In the genomic region with DNA sequence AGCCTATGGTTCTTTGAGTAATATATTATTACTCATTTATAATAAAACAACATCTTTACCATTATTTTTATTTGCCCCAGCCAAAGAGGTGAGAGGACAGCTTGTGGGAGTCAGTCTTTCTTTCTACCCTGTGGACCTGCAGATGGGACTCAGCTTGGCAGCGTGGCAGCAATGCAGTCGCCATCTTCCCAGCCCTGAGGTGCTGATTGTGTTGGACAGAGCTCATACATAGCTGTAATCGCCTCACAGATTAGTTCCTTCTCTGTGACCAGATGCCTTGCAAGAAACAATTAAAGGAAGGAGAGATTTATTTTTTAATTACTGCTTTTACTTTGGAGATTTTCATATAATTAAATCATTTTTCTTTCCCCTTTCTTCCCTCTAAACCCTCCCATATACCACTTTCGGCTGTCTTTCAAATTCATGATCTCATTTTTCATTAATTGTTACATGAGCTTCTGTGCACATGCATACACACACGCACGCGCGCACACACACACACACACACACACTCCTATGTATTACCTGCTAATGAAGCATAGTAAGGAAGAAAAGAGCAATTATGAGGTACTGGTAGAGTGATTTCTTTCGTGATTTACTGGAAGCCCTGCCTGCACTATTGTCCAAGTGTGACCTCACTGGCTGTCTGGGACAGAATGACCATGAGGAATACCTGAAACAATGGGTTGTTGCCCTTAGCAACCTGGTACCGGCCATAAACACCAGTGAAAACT, we compare ENCODE assay signal across 16 mouse cellular contexts. TPM values are rescaled to one million over a fixed set of nuclear protein-coding genes. Genes with fewer than 3 reads are reported as not detected.
DNase-seq lines count a peak whose midpoint lies in the region; ATAC-seq lines count a peak whose summit lies in the region.
"Had no signal": no experiment of that assay in that cellular context is flagged by ENCODE, and none has a peak within 500 bp of the region (broad histone marks: within the 10 kb centered on the region; RNA-seq: fewer than 3 reads in every experiment).

No protein-coding gene starts in this region.

- no peak overlapping the region for H3K9ac ChIP-seq in midbrain, embryonic 13.5 days (replicated peaks)
- H3K9ac ChIP-seq in hindbrain, embryonic 13.5 days: no peak overlapping the region
- H3K9ac ChIP-seq: limb, embryonic 15.5 days; liver, embryonic 15.5 days had no signal

- peaks cover 80% of the 10 kb centered on the region for H3K36me3 ChIP-seq in midbrain, embryonic 13.5 days
- H3K36me3 ChIP-seq in midbrain, embryonic 10.5 days: peaks cover 80% of the 10 kb centered on the region
- peaks cover 85% of the 10 kb centered on the region for H3K36me3 ChIP-seq in hindbrain, embryonic 13.5 days

- H3K27me3 ChIP-seq in midbrain, embryonic 13.5 days: no peaks in the 10 kb centered on the region
- no peaks in the 10 kb centered on the region for H3K27me3 ChIP-seq in midbrain, embryonic 10.5 days (ENCODE audit: low read depth, poor library complexity, severe bottlenecking)
- H3K27me3 ChIP-seq in hindbrain, embryonic 13.5 days: no peaks in the 10 kb centered on the region
- H3K27me3 ChIP-seq: limb, embryonic 15.5 days; liver, embryonic 15.5 days had no signal

- H3K27ac ChIP-seq in midbrain, embryonic 13.5 days: no peak overlapping the region
- H3K27ac ChIP-seq in midbrain, embryonic 10.5 days (replicated peaks): no peak overlapping the region
- H3K27ac ChIP-seq in hindbrain, embryonic 13.5 days: peak overlapping the region; percentile 76
- H3K27ac ChIP-seq: limb, embryonic 15.5 days; liver, embryonic 15.5 days had no signal

- H3K9me3 ChIP-seq in midbrain, embryonic 13.5 days: no peaks in the 10 kb centered on the region
- H3K9me3 ChIP-seq in midbrain, embryonic 10.5 days (replicated peaks): no peaks in the 10 kb centered on the region
- H3K9me3 ChIP-seq in hindbrain, embryonic 13.5 days: no peaks in the 10 kb centered on the region
- H3K9me3 ChIP-seq: limb, embryonic 15.5 days; liver, embryonic 15.5 days had no signal

- WGBS in midbrain, embryonic 13.5 days: 69% methylated on average over 10 of the region's 10 CpGs
- WGBS in midbrain, embryonic 10.5 days: 83% methylated on average over 10 of the region's 10 CpGs
- WGBS in hindbrain, embryonic 13.5 days: 57% methylated on average over 10 of the region's 10 CpGs

- 0 out of 2 replicates have a peak, but pooled peaks cover 5% of the 10 kb centered on the region for H3K4me1 ChIP-seq in midbrain, embryonic 13.5 days (replicated peaks)
- H3K4me1 ChIP-seq in midbrain, embryonic 10.5 days: peaks cover 11% of the 10 kb centered on the region
- peaks cover 7% of the 10 kb centered on the region; the same call in 1 of the 2 replicates for H3K4me1 ChIP-seq in hindbrain, embryonic 13.5 days (replicated peaks)
- H3K4me1 ChIP-seq: limb, embryonic 15.5 days; liver, embryonic 15.5 days had no signal

- no peak overlapping the region for H3K4me3 ChIP-seq in midbrain, embryonic 13.5 days (replicated peaks)
- H3K4me3 ChIP-seq in midbrain, embryonic 10.5 days: no peak overlapping the region
- no peak overlapping the region for H3K4me3 ChIP-seq in hindbrain, embryonic 13.5 days
- H3K4me3 ChIP-seq: limb, embryonic 15.5 days; liver, embryonic 15.5 days had no signal

- no peak for DNase-seq in midbrain, embryonic 10.5 days (ENCODE audit: low spot score)
- peak; percentile 37 for DNase-seq in mesoderm, embryonic 11.5 days (ENCODE audit: low read depth, low spot score)
- DNase-seq in cerebellum, adult 9-10 months: no peak
- DNase-seq in urinary bladder, postnatal 4 days (ENCODE audit: low spot score in 2 of 2): no peak
- DNase-seq in adrenal gland, postnatal 25 days: no peak
- DNase-seq: cerebellum, adult 8-10 months; kidney, adult 18-20 months; kidney, postnatal 10 days; right cerebral cortex, postnatal 25 days; thymus, postnatal 36 days had no signal

- ATAC-seq in midbrain, embryonic 13.5 days: peak; percentile 14; the same call in 1 of the 2 replicates
- ATAC-seq in hindbrain, embryonic 13.5 days (ENCODE audit: low FRiP score): peak; percentile 37; the same call in 1 of the 2 replicates
- ATAC-seq: midbrain, embryonic 16.5 days had no signal

- H3K4me2 ChIP-seq in midbrain, embryonic 13.5 days (replicated peaks): no peak overlapping the region
- no peak overlapping the region for H3K4me2 ChIP-seq in hindbrain, embryonic 13.5 days
- H3K4me2 ChIP-seq: limb, embryonic 15.5 days; liver, embryonic 15.5 days had no signal

RNA-seq across cellular contexts. Expression of a gene that starts 27.5 kb away (rescaled TPM):
- 0.89 and 1.7 TPM in 2 replicates for polyA plus RNA-seq in midbrain, embryonic 13.5 days (2015; fragmentation: Nextera tagmentation; extraction: Ambion mirVana)
- 1.5 and 1.7 TPM in 2 replicates for polyA plus RNA-seq in midbrain, embryonic 10.5 days (2016; fragmentation: Nextera tagmentation; extraction: Ambion mirVana)
- 2.0 and 2.6 TPM in 2 replicates for polyA plus RNA-seq in hindbrain, embryonic 13.5 days (2015; fragmentation: Nextera tagmentation; extraction: Ambion mirVana)
- total RNA-seq in adrenal gland, postnatal 25 days (2021): 26.0 and 33.3 TPM in 2 replicates
- total RNA-seq: common myeloid progenitor, adult 5-6 weeks had no signal

RNA-seq across cellular contexts. Expression of a gene that starts 40.1 kb away (rescaled TPM):
- polyA plus RNA-seq in midbrain, embryonic 13.5 days (2015; fragmentation: Nextera tagmentation; extraction: Ambion mirVana): 30.9 and 33.7 TPM in 2 replicates
- 17.8 and 18.0 TPM in 2 replicates for polyA plus RNA-seq in midbrain, embryonic 10.5 days (2016; fragmentation: Nextera tagmentation; extraction: Ambion mirVana)
- polyA plus RNA-seq in hindbrain, embryonic 13.5 days (2015; fragmentation: Nextera tagmentation; extraction: Ambion mirVana): 36.1 and 38.3 TPM in 2 replicates
- total RNA-seq in adrenal gland, postnatal 25 days (2021): 46.4 and 46.6 TPM in 2 replicates
